Mouse (Mus musculus) neural tube, embryonic 12.5 days (tissue): Measurements from ENCODE around the gene Agfg2. TPM values are rescaled to one million over a fixed set of nuclear protein-coding genes. Genes with fewer than 3 reads are reported as not detected.
"Not testable (repeated sequence)": the region's sequence is repeated elsewhere in the genome, so short reads cannot be mapped to it uniquely, and the experiment has no call there.

Source experiments
- ATAC-seq: fragments of 200-750 bp; cut with Nextera tagmentation; 2 replicates; pipeline ENCODE4 v1.8.0; 2017; ENCODE audit warnings: low read depth, mild to moderate bottlenecking, moderate TSS enrichment, moderate library complexity; ENCODE audit not compliant: low FRiP score
- H3K27ac ChIP-seq: fragments of 300-500 bp; sonication (generic); 2 replicates; pipeline ENCODE4 v1.5.1; 2016
- H3K27me3 ChIP-seq: fragments of 300-500 bp; sonication (generic); replicated peaks from 2 replicates; pipeline ENCODE4 v1.6.1; 2016; ENCODE audit warnings: mild to moderate bottlenecking
- H3K36me3 ChIP-seq: fragments of 300-500 bp; sonication (generic); 2 replicates; pipeline ENCODE4 v1.6.1; 2016; ENCODE audit warnings: mild to moderate bottlenecking
- H3K4me1 ChIP-seq: fragments of 300-500 bp; sonication (generic); 2 replicates; pipeline ENCODE4 v1.6.1; 2016
- H3K4me2 ChIP-seq: fragments of 300-500 bp; sonication (generic); replicated peaks from 2 replicates; pipeline ENCODE4 v1.6.1; 2016; ENCODE audit warnings: mild to moderate bottlenecking
- H3K4me3 ChIP-seq: fragments of 300-500 bp; sonication (generic); 2 replicates; pipeline ENCODE4 v1.5.1; 2016
- H3K9ac ChIP-seq: fragments of 300-500 bp; sonication (generic); 2 replicates; pipeline ENCODE4 v1.6.1; 2016; ENCODE audit warnings: mild to moderate bottlenecking
- H3K9me3 ChIP-seq: fragments of 300-500 bp; sonication (generic); 2 replicates; pipeline ENCODE4 v1.6.1; 2016; ENCODE audit warnings: mild to moderate bottlenecking
- WGBS: fragments of 180-500 bp; shearing (Covaris S2); methylation state at CpG from one replicate; pipeline ENCODE4 v1.1.7; 2016; 5-methylcytosine and 5-hydroxymethylcytosine counted together
- polyA plus RNA-seq: library from polyadenylated mRNA; unstranded; fragments of >200 nt; fragmentation: Nextera tagmentation; extraction: Ambion mirVana; gene quantifications from 2 replicates; pipeline ENCODE4 v1.2.1, GENCODE M21; 2016

The Agfg2 gene
- 20.8 and 22.2 TPM in 2 replicates for polyA plus RNA-seq

GRCm38 (mm10) chr5:137684294-137685123, at the start of gene Agfg2:
Agfg2 (minus strand) TSS chr5:137684726.
- H3K36me3 ChIP-seq = no peaks in the 10 kb centered on the region
- 0 out of 2 replicates have a peak within 1 kb of the TSS, but pooled peaks have one; percentile 26 for H3K27ac ChIP-seq
- WGBS = under 1% methylated on average over 59 of the region's 62 CpGs
- H3K4me2 ChIP-seq = peak within 1 kb of the TSS; percentile 95
- peak within 1 kb of the TSS; percentile 67 for H3K9ac ChIP-seq
- peaks cover 14% of the 10 kb centered on the region for H3K4me1 ChIP-seq
- H3K9me3 ChIP-seq = no peaks in the 10 kb centered on the region
- ATAC-seq = peak; percentile 99
- H3K4me3 ChIP-seq = peak within 1 kb of the TSS; percentile 70
- no peaks in the 10 kb centered on the region for H3K27me3 ChIP-seq

- Histone ChIP-seq H3K9me3 (no peaks in the 10 kb centered on the region), H3K4me3 (peak overlapping the region; percentile 18; the same call in 1 of the 2 replicates), H3K27ac (peak overlapping the region; percentile 97), H3K4me1 (peaks cover 44% of the 10 kb centered on the region), H3K4me2 (peak overlapping the region; percentile 54), H3K27me3 (no peaks in the 10 kb centered on the region), H3K36me3 (peaks cover 65% of the 10 kb centered on the region), H3K9ac (peak overlapping the region; percentile 44)
- peak; percentile 77 for ATAC-seq
- WGBS = 47% methylated on average over 12 of the region's 12 CpGs
These were observed 49.2 kb upstream of the Agfg2 start for GRCm38 (mm10) chr5:137733638-137734288.

GRCm38 (mm10) chr5:137726767-137727166, 42.2 kb upstream of the Agfg2 start:
- no peak for ATAC-seq
- 76% methylated on average over 6 of the region's 6 CpGs for WGBS
- Histone ChIP-seq H3K9ac (no peak overlapping the region), H3K27me3 (no peaks in the 10 kb centered on the region), H3K4me1 (0 out of 2 replicates have a peak, but pooled peaks cover 5% of the 10 kb centered on the region), H3K4me3 (no peak overlapping the region), H3K4me2 (no peak overlapping the region), H3K9me3 (no peaks in the 10 kb centered on the region), H3K36me3 (peaks cover 18% of the 10 kb centered on the region), H3K27ac (no peak overlapping the region)

- H3K27ac ChIP-seq = no peak overlapping the region
- no peak for ATAC-seq
- no peaks in the 10 kb centered on the region for H3K9me3 ChIP-seq
- H3K36me3 ChIP-seq = no peaks in the 10 kb centered on the region
- no peak overlapping the region for H3K9ac ChIP-seq
- WGBS = 88% methylated on average over 5 of the region's 5 CpGs
- no peak overlapping the region for H3K4me2 ChIP-seq
- H3K4me1 ChIP-seq = peaks cover 3% of the 10 kb centered on the region; the same call in 1 of the 2 replicates
- H3K4me3 ChIP-seq = no peak overlapping the region
- no peaks in the 10 kb centered on the region for H3K27me3 ChIP-seq
These were observed 39.3 kb upstream of the Agfg2 start for GRCm38 (mm10) chr5:137723840-137724239.

GRCm38 (mm10) chr5:137720558-137721164, 36.1 kb upstream of the Agfg2 start:
- not testable (repeated sequence) for H3K9me3 ChIP-seq, H3K4me1 ChIP-seq, H3K9ac ChIP-seq, H3K27me3 ChIP-seq, ATAC-seq, H3K4me3 ChIP-seq, H3K36me3 ChIP-seq, H3K27ac ChIP-seq
- peak overlapping the region; percentile 34 for H3K4me2 ChIP-seq
- 23% methylated on average over 12 of the region's 16 CpGs for WGBS

GRCm38 (mm10) chr5:137719088-137719487, 34.6 kb upstream of the Agfg2 start:
- H3K4me2 ChIP-seq = no peak overlapping the region
- no peaks in the 10 kb centered on the region for H3K27me3 ChIP-seq
- no peak overlapping the region for H3K27ac ChIP-seq
- WGBS = 92% methylated on average over 6 of the region's 6 CpGs
- H3K9ac ChIP-seq = no peak overlapping the region
- no peaks in the 10 kb centered on the region for H3K36me3 ChIP-seq
- H3K4me1 ChIP-seq = peaks cover 3% of the 10 kb centered on the region; the same call in 1 of the 2 replicates
- H3K9me3 ChIP-seq = no peaks in the 10 kb centered on the region
- no peak for ATAC-seq
- no peak overlapping the region for H3K4me3 ChIP-seq

GRCm38 (mm10) chr5:137718020-137718790, 33.7 kb upstream of the Agfg2 start:
- no peak for ATAC-seq
- Histone ChIP-seq H3K27ac (no peak overlapping the region), H3K27me3 (no peaks in the 10 kb centered on the region), H3K36me3 (no peaks in the 10 kb centered on the region), H3K9me3 (no peaks in the 10 kb centered on the region), H3K4me1 (peaks cover 3% of the 10 kb centered on the region; the same call in 1 of the 2 replicates), H3K4me2 (no peak overlapping the region), H3K4me3 (no peak overlapping the region), H3K9ac (no peak overlapping the region)
- 65% methylated on average over 8 of the region's 8 CpGs for WGBS

- ATAC-seq = no peak
- Histone ChIP-seq H3K36me3 (no peaks in the 10 kb centered on the region), H3K4me1 (peaks cover 2% of the 10 kb centered on the region; the same call in 1 of the 2 replicates), H3K27ac (no peak overlapping the region), H3K4me3 (no peak overlapping the region), H3K9me3 (no peaks in the 10 kb centered on the region), H3K27me3 (no peaks in the 10 kb centered on the region), H3K4me2 (no peak overlapping the region), H3K9ac (no peak overlapping the region)
- WGBS = 78% methylated on average over 8 of the region's 8 CpGs
These were observed 31.2 kb upstream of the Agfg2 start for GRCm38 (mm10) chr5:137715685-137716084.

- no peaks in the 10 kb centered on the region for H3K4me1 ChIP-seq
- H3K27me3 ChIP-seq = no peaks in the 10 kb centered on the region
- H3K4me2 ChIP-seq = no peak overlapping the region
- no peak overlapping the region for H3K9ac ChIP-seq
- H3K4me3 ChIP-seq = no peak overlapping the region
- no peak for ATAC-seq
- no peaks in the 10 kb centered on the region for H3K9me3 ChIP-seq
- 85% methylated on average over 5 of the region's 5 CpGs for WGBS
- no peaks in the 10 kb centered on the region for H3K36me3 ChIP-seq
- no peak overlapping the region for H3K27ac ChIP-seq
These were observed 28.9 kb upstream of the Agfg2 start for GRCm38 (mm10) chr5:137713454-137713853.

- 77% methylated on average over 12 of the region's 12 CpGs for WGBS
- Histone ChIP-seq H3K9ac (no peak overlapping the region), H3K4me2 (no peak overlapping the region), H3K27me3 (no peaks in the 10 kb centered on the region), H3K4me1 (no peaks in the 10 kb centered on the region), H3K9me3 (no peaks in the 10 kb centered on the region; the same call in 1 of the 2 replicates), H3K36me3 (no peaks in the 10 kb centered on the region), H3K27ac (no peak overlapping the region), H3K4me3 (no peak overlapping the region)
- no peak for ATAC-seq
These were observed 22.5 kb upstream of the Agfg2 start for GRCm38 (mm10) chr5:137706913-137707633.

GRCm38 (mm10) chr5:137705242-137705641, 20.7 kb upstream of the Agfg2 start:
- no peak for ATAC-seq
- no peaks in the 10 kb centered on the region; the same call in 1 of the 2 replicates for H3K9me3 ChIP-seq
- H3K27ac ChIP-seq = no peak overlapping the region
- H3K36me3 ChIP-seq = no peaks in the 10 kb centered on the region
- H3K27me3 ChIP-seq = no peaks in the 10 kb centered on the region
- H3K4me1 ChIP-seq = no peaks in the 10 kb centered on the region
- H3K4me2 ChIP-seq = no peak overlapping the region
- 27% methylated on average over 6 of the region's 6 CpGs for WGBS
- no peak overlapping the region for H3K9ac ChIP-seq
- H3K4me3 ChIP-seq = no peak overlapping the region
